Mouse (Mus musculus) intestine, postnatal 0 days (tissue): ENCODE measurements around the gene Capzb. TPM values are rescaled to one million over a fixed set of nuclear protein-coding genes. Genes with fewer than 3 reads are reported as not detected.

Source experiments
- ATAC-seq: fragments of 200-750 bp; cut with Nextera tagmentation; 2 replicates; pipeline ENCODE4 v1.8.0; 2017; ENCODE audit warnings: mild to moderate bottlenecking, moderate TSS enrichment, moderate library complexity
- H3K27ac ChIP-seq: fragments of 300-500 bp; sonication (generic); 2 replicates; pipeline ENCODE4 v1.5.1; 2014; ENCODE audit warnings: mild to moderate bottlenecking, low read depth, low read length, moderate library complexity
- H3K27me3 ChIP-seq: fragments of 300-500 bp; sonication (generic); replicated peaks from 2 replicates; pipeline ENCODE4 v1.6.1; 2014; ENCODE audit warnings: low read length, mixed read lengths; ENCODE audit not compliant: control insufficient read depth, insufficient read depth
- H3K36me3 ChIP-seq: fragments of 300-500 bp; sonication (generic); 2 replicates; pipeline ENCODE4 v1.6.1; 2014; ENCODE audit warnings: mild to moderate bottlenecking, moderate library complexity; ENCODE audit not compliant: control insufficient read depth, insufficient read depth
- H3K4me1 ChIP-seq: fragments of 300-500 bp; sonication (generic); replicated peaks from 2 replicates; pipeline ENCODE4 v1.6.1; 2014; ENCODE audit warnings: antibody characterized with exemption, low read length, mixed read lengths; ENCODE audit not compliant: control insufficient read depth, insufficient read depth
- H3K4me2 ChIP-seq: fragments of 300-500 bp; sonication (generic); replicated peaks from 2 replicates; pipeline ENCODE4 v1.6.1; 2014; ENCODE audit warnings: low read depth, mild to moderate bottlenecking, moderate library complexity
- H3K4me3 ChIP-seq: fragments of 300-500 bp; sonication (generic); 2 replicates; pipeline ENCODE4 v1.5.1; 2014; ENCODE audit warnings: low read depth, low read length
- H3K9ac ChIP-seq: fragments of 300-500 bp; sonication (generic); 2 replicates; pipeline ENCODE4 v1.6.1; 2014; ENCODE audit warnings: mild to moderate bottlenecking, low read depth, low read length
- H3K9me3 ChIP-seq: fragments of 300-500 bp; sonication (generic); 2 replicates; pipeline ENCODE4 v1.6.1; 2016; ENCODE audit warnings: mixed run types; ENCODE audit not compliant: control insufficient read depth
- CTCF ChIP-seq: sonication (generic); IDR thresholded peaks from 2 replicates; pipeline ENCODE4 v1.5.1; 2016; ENCODE audit warnings: low read depth, mild to moderate bottlenecking, control low read depth, antibody characterized with exemption, moderate library complexity
- WGBS: fragments of 180-500 bp; shearing (Covaris S2); extraction: QIAGEN DNeasy Blood & Tissue Kit; methylation state at CpG from one replicate; pipeline ENCODE4 v1.1.7; 2014; 5-methylcytosine and 5-hydroxymethylcytosine counted together
- polyA plus RNA-seq: library from polyadenylated mRNA; unstranded; fragments of >200 nt; fragmentation: Nextera tagmentation; extraction: Ambion mirVana; gene quantifications from 2 replicates; pipeline ENCODE4 v1.2.1, GENCODE M21; 2015

Capzb gene
- polyA plus RNA-seq, 1 experiment from 2014 or later, result 299 TPM

GRCm38 (mm10) chr4:139234261-139234660, 41.6 kb downstream of the Capzb start:
- H3K4me3 ChIP-seq, result no peak overlapping the region
- peaks cover 5% of the 10 kb centered on the region; the same call in 1 of the 2 replicates for H3K4me1 ChIP-seq
- TF ChIP-seq CTCF, result no peak
- H3K9me3 ChIP-seq, result no peaks in the 10 kb centered on the region
- 84% methylated on average over 4 of the region's 4 CpGs for WGBS
- no peak overlapping the region; the same call in 1 of the 2 replicates for H3K27ac ChIP-seq
- no peak overlapping the region for H3K9ac ChIP-seq
- no peak overlapping the region for H3K4me2 ChIP-seq
- no peaks in the 10 kb centered on the region for H3K27me3 ChIP-seq
- ATAC-seq, result no peak
- H3K36me3 ChIP-seq, result peaks cover 14% of the 10 kb centered on the region; the same call in 1 of the 2 replicates

GRCm38 (mm10) chr4:139235556-139235955, 42.9 kb downstream of the Capzb start:
- Histone ChIP-seq H3K27me3 (no peaks in the 10 kb centered on the region), H3K4me2 (no peak overlapping the region), H3K27ac (no peak overlapping the region), H3K9me3 (no peaks in the 10 kb centered on the region), H3K9ac (no peak overlapping the region), H3K36me3 (peaks cover 26% of the 10 kb centered on the region), H3K4me3 (no peak overlapping the region), H3K4me1 (peaks cover 2% of the 10 kb centered on the region; the same call in 1 of the 2 replicates)
- no peak for TF ChIP-seq CTCF
- 93% methylated on average over 7 of the region's 7 CpGs for WGBS
- no peak for ATAC-seq

- Histone ChIP-seq H3K27me3 (no peaks in the 10 kb centered on the region), H3K36me3 (peaks cover 46% of the 10 kb centered on the region), H3K27ac (no peak overlapping the region; the same call in 1 of the 2 replicates), H3K4me1 (no peaks in the 10 kb centered on the region), H3K4me2 (no peak overlapping the region), H3K9me3 (no peaks in the 10 kb centered on the region), H3K4me3 (no peak overlapping the region), H3K9ac (no peak overlapping the region)
- TF ChIP-seq CTCF, result no peak
- 74% methylated on average over 16 of the region's 16 CpGs for WGBS
- no peak for ATAC-seq
These were observed 45.9 kb downstream of the Capzb start for GRCm38 (mm10) chr4:139238612-139239011.

GRCm38 (mm10) chr4:139240334-139240733, 47.6 kb downstream of the Capzb start:
- H3K4me2 ChIP-seq, result no peak overlapping the region
- no peaks in the 10 kb centered on the region for H3K9me3 ChIP-seq
- no peak for ATAC-seq
- TF ChIP-seq CTCF, result peak; percentile 18; the same call in 1 of the 2 replicates
- H3K27ac ChIP-seq, result no peak overlapping the region
- H3K4me1 ChIP-seq, result no peaks in the 10 kb centered on the region
- peaks cover 44% of the 10 kb centered on the region for H3K36me3 ChIP-seq
- 71% methylated on average over 6 of the region's 6 CpGs for WGBS
- no peak overlapping the region for H3K4me3 ChIP-seq
- no peak overlapping the region for H3K9ac ChIP-seq
- H3K27me3 ChIP-seq, result no peaks in the 10 kb centered on the region

- H3K9ac ChIP-seq, result no peak overlapping the region
- H3K9me3 ChIP-seq, result no peaks in the 10 kb centered on the region
- no peak overlapping the region for H3K27ac ChIP-seq
- no peak for ATAC-seq
- peaks cover 43% of the 10 kb centered on the region for H3K36me3 ChIP-seq
- no peaks in the 10 kb centered on the region for H3K27me3 ChIP-seq
- WGBS, result 74% methylated on average over 22 of the region's 22 CpGs
- H3K4me1 ChIP-seq, result no peaks in the 10 kb centered on the region
- TF ChIP-seq CTCF, result no peak
- no peak overlapping the region for H3K4me3 ChIP-seq
- H3K4me2 ChIP-seq, result no peak overlapping the region
These were observed 49.2 kb downstream of the Capzb start for GRCm38 (mm10) chr4:139241678-139242606.

GRCm38 (mm10) chr4:139242607-139242955, 49.9 kb downstream of the Capzb start:
- H3K27ac ChIP-seq, result no peak overlapping the region
- H3K4me1 ChIP-seq, result peaks cover 4% of the 10 kb centered on the region
- H3K27me3 ChIP-seq, result no peaks in the 10 kb centered on the region
- no peak for TF ChIP-seq CTCF
- ATAC-seq, result no peak
- H3K9ac ChIP-seq, result no peak overlapping the region
- no peak overlapping the region for H3K4me2 ChIP-seq
- no peak overlapping the region for H3K4me3 ChIP-seq
- 62% methylated on average over 7 of the region's 7 CpGs for WGBS
- peaks cover 43% of the 10 kb centered on the region for H3K36me3 ChIP-seq
- H3K9me3 ChIP-seq, result no peaks in the 10 kb centered on the region
